Mouse (Mus musculus): ENCODE measurements around the gene Btbd9. TPM values are rescaled to one million over a fixed set of nuclear protein-coding genes. Genes with fewer than 3 reads are reported as not detected.

The Btbd9 gene
- polyA plus RNA-seq, 1 experiment = 21.7 TPM

DNA sequence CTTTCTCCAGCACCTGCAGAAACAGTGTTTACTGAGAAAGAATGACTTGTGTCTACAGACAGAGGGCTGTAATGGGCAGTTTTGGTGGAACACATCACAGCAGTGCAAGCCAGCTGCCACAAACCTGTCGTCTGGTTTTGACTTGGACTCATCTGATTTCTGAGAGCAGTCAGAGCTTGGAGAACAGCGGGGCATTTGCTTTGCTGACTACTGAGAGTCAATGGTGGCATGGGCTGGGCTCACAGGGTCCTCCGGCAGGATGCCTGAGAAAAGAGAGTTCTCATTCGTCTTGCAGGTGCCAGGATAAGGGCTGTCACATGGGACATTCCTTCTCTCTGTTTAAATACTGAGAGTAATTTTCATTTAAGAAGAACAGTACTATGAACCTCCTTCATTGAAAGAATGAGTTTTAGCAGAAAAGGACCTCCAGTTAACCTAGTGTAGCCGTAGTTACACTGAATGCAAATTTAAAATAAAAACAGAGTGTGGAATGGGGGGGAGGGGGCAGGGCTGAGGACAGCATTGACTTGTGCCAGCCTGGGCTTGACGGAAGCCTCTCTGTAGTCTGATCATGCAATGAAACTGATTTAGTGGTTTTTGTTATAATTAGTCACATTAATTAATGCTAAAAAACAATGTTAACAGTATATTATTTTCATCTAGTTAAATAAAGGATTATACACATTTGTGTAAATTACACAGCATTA lies 122.0 kb downstream of the Btbd9 start:
- no peak overlapping the region for H3K4me3 ChIP-seq (ENCODE audit: extremely low read depth, insufficient read depth, insufficient read length)
- TF ChIP-seq CTCF (IDR thresholded peaks at IDR 0.05; ENCODE audit: extremely low read depth, insufficient read depth, insufficient read length, insufficient replicate concordance) (no peak), POLR2A (IDR thresholded peaks at IDR 0.05; ENCODE audit: low read depth, low read length) (no peak)
- no peaks in the 10 kb centered on the region for H3K4me1 ChIP-seq (ENCODE audit: control insufficient read depth, insufficient read depth, insufficient read length)
- H3K27ac ChIP-seq (ENCODE audit: insufficient read depth, low read length) = no peak overlapping the region
- no peak for DNase-seq (ENCODE audit: low read depth in 1 of 2, low spot score in 2 of 2)
- no peaks in the 10 kb centered on the region for H3K36me3 ChIP-seq (ENCODE audit: control insufficient read depth, insufficient read depth, low read length)
- no peaks in the 10 kb centered on the region for H3K27me3 ChIP-seq (ENCODE audit: control insufficient read depth, insufficient read depth, low read length)
- 88% methylated on average over 6 of the region's 6 CpGs for WGBS

DNA sequence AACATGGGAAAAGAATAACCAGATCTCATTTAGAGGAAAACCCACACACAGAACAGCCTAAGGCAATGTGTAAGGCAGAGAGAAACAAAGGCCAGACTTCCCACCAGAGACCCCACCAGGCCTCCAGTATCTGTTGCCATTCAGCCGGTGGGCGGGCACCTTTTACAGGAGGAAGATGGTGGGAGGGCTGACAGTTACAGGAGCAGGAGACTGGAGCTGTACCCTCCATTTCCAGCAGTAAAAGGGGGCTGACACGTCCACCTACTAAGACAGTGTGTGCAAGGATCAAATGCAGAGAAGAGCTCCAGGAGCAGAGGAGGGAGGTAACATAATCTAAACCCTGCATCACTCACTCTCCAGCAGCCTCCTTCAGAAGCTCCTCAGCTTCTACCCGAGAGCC lies 123.0 kb downstream of the Btbd9 start:
- no peaks in the 10 kb centered on the region for H3K36me3 ChIP-seq (ENCODE audit: control insufficient read depth, insufficient read depth, low read length)
- WGBS = 95% methylated on average over 4 of the region's 4 CpGs
- TF ChIP-seq POLR2A (IDR thresholded peaks at IDR 0.05; ENCODE audit: low read depth, low read length) (no peak), CTCF (IDR thresholded peaks at IDR 0.05; ENCODE audit: extremely low read depth, insufficient read depth, insufficient read length, insufficient replicate concordance) (no peak)

DNA sequence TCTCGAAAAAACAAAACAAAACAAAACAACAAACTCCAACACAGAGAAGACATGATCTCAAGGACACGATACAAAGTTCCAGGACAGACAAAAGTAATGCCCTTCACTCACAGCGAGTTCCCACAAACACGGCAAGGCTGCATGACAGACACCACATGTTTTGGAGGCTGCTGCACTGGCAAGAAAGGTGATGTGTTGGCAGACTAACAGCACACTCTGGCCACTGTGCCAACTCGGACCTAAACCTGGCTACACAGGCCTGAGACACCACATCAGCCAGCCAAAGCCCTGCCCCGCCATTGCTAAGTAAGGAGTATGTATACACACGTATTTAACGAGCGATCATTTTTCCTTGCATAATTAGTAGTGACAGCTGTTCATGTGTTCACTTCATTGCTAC lies 123.9 kb downstream of the Btbd9 start:
- H3K4me3 ChIP-seq (ENCODE audit: extremely low read depth, insufficient read depth, insufficient read length) = no peak overlapping the region
- no peaks in the 10 kb centered on the region for H3K27me3 ChIP-seq (ENCODE audit: control insufficient read depth, insufficient read depth, low read length)
- TF ChIP-seq POLR2A (IDR thresholded peaks at IDR 0.05; ENCODE audit: low read depth, low read length) (no peak), CTCF (IDR thresholded peaks at IDR 0.05; ENCODE audit: extremely low read depth, insufficient read depth, insufficient read length, insufficient replicate concordance) (no peak)
- DNase-seq (ENCODE audit: low read depth in 1 of 2, low spot score in 2 of 2) = no peak
- no peak overlapping the region for H3K27ac ChIP-seq (ENCODE audit: insufficient read depth, low read length)
- 90% methylated on average over 9 of the region's 9 CpGs for WGBS
- no peaks in the 10 kb centered on the region for H3K36me3 ChIP-seq (ENCODE audit: control insufficient read depth, insufficient read depth, low read length)
- no peaks in the 10 kb centered on the region for H3K4me1 ChIP-seq (ENCODE audit: control insufficient read depth, insufficient read depth, insufficient read length)

More for the DNA sequence above, 123.0 kb downstream of the Btbd9 start:
- DNase-seq (ENCODE audit: low read depth in 1 of 2, low spot score in 2 of 2) = no peak
- H3K4me1 ChIP-seq (ENCODE audit: control insufficient read depth, insufficient read depth, insufficient read length) = no peaks in the 10 kb centered on the region
- H3K27ac ChIP-seq (ENCODE audit: insufficient read depth, low read length) = no peak overlapping the region
- H3K27me3 ChIP-seq (ENCODE audit: control insufficient read depth, insufficient read depth, low read length) = no peaks in the 10 kb centered on the region
- no peak overlapping the region for H3K4me3 ChIP-seq (ENCODE audit: extremely low read depth, insufficient read depth, insufficient read length)

DNA sequence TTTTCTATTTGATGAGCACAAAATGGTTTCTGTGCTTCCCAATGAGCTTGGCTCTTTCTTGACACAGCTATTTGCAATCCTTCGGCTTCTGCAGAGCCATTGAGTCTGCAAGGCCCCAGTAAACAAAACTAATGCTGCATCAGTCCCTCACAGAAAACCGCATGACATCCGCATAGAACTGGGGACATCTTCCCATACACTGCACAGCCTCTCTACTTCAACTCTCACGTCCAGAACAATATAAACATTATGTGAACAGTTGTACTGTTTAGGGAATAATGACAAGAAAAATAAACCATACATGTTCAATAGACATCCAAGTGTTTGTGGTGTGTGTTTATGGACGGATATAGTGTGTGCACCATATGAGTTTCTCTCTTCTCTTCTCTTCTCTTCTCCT lies 127.7 kb downstream of the Btbd9 start:
- WGBS = 94% methylated on average over 5 of the region's 5 CpGs
- Histone ChIP-seq H3K4me3 (ENCODE audit: extremely low read depth, insufficient read depth, insufficient read length) (no peak overlapping the region), H3K36me3 (ENCODE audit: control insufficient read depth, insufficient read depth, low read length) (no peaks in the 10 kb centered on the region), H3K27ac (ENCODE audit: insufficient read depth, low read length) (no peak overlapping the region), H3K4me1 (ENCODE audit: control insufficient read depth, insufficient read depth, insufficient read length) (no peaks in the 10 kb centered on the region), H3K27me3 (ENCODE audit: control insufficient read depth, insufficient read depth, low read length) (no peaks in the 10 kb centered on the region)
- TF ChIP-seq POLR2A (IDR thresholded peaks at IDR 0.05; ENCODE audit: low read depth, low read length) = no peak
- TF ChIP-seq CTCF (IDR thresholded peaks at IDR 0.05; ENCODE audit: extremely low read depth, insufficient read depth, insufficient read length, insufficient replicate concordance) = no peak
- DNase-seq (ENCODE audit: low read depth in 1 of 2, low spot score in 2 of 2) = no peak

DNA sequence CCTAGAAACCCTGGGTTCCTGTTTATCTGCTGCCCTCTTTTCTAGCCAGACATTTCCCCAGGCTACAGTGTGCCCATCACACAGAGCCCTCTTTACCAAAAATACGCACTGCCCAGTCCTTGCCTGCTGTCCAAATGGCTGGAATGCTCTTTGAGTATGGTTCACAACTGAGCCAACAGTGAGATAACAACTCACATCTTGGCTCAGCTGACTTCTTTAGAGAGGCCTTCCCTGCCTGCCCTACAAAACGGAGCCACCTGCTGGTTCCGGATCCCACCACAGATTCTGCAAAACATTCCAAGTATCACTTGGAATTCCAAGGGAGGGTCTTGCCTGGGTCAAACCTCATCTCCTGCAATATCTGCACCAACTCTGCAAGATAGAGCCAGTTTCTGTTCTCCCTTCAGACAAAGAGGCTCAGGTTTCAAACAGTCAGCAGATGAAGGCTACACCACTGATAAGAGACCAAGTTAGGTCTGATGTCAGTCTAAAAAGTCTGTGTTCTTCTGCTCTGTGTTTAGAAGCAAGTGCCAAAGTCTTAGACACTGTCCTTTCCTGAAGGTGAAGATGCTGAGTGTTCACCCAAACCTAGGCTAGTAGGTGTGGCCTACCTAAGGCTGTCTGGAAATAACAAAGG lies 130.4 kb downstream of the Btbd9 start:
- 97% methylated on average over 3 of the region's 3 CpGs for WGBS
- H3K4me1 ChIP-seq (ENCODE audit: control insufficient read depth, insufficient read depth, insufficient read length) = no peaks in the 10 kb centered on the region
- TF ChIP-seq CTCF (IDR thresholded peaks at IDR 0.05; ENCODE audit: extremely low read depth, insufficient read depth, insufficient read length, insufficient replicate concordance) (no peak), POLR2A (IDR thresholded peaks at IDR 0.05; ENCODE audit: low read depth, low read length) (no peak)

GRCm38 (mm10) chr17:30439702-30440101 lies 136.6 kb downstream of the Btbd9 start:
- TF ChIP-seq POLR2A (IDR thresholded peaks at IDR 0.05; ENCODE audit: low read depth, low read length) (no peak), CTCF (IDR thresholded peaks at IDR 0.05; ENCODE audit: extremely low read depth, insufficient read depth, insufficient read length, insufficient replicate concordance) (no peak)
- H3K4me1 ChIP-seq (ENCODE audit: control insufficient read depth, insufficient read depth, insufficient read length) = no peaks in the 10 kb centered on the region
- 83% methylated on average over 3 of the region's 3 CpGs for WGBS
- no peak overlapping the region for H3K4me3 ChIP-seq (ENCODE audit: extremely low read depth, insufficient read depth, insufficient read length)
- no peaks in the 10 kb centered on the region for H3K27me3 ChIP-seq (ENCODE audit: control insufficient read depth, insufficient read depth, low read length)
- 0 out of 2 replicates have a peak, but pooled peaks cover 2% of the 10 kb centered on the region for H3K36me3 ChIP-seq (ENCODE audit: control insufficient read depth, insufficient read depth, low read length)
- DNase-seq (ENCODE audit: low read depth in 1 of 2, low spot score in 2 of 2) = no peak
- no peak overlapping the region for H3K27ac ChIP-seq (ENCODE audit: insufficient read depth, low read length)

More for the DNA sequence above, 130.4 kb downstream of the Btbd9 start:
- no peak for DNase-seq (ENCODE audit: low read depth in 1 of 2, low spot score in 2 of 2)
- H3K4me3 ChIP-seq (ENCODE audit: extremely low read depth, insufficient read depth, insufficient read length) = no peak overlapping the region
- no peaks in the 10 kb centered on the region for H3K27me3 ChIP-seq (ENCODE audit: control insufficient read depth, insufficient read depth, low read length)
- no peak overlapping the region for H3K27ac ChIP-seq (ENCODE audit: insufficient read depth, low read length)
- no peaks in the 10 kb centered on the region for H3K36me3 ChIP-seq (ENCODE audit: control insufficient read depth, insufficient read depth, low read length)

- no peak for DNase-seq (ENCODE audit: low read depth in 1 of 2, low spot score in 2 of 2)
- Histone ChIP-seq H3K4me1 (ENCODE audit: control insufficient read depth, insufficient read depth, insufficient read length) (no peaks in the 10 kb centered on the region), H3K36me3 (ENCODE audit: control insufficient read depth, insufficient read depth, low read length) (0 out of 2 replicates have a peak, but pooled peaks cover 2% of the 10 kb centered on the region), H3K27me3 (ENCODE audit: control insufficient read depth, insufficient read depth, low read length) (no peaks in the 10 kb centered on the region), H3K27ac (ENCODE audit: insufficient read depth, low read length) (no peak overlapping the region), H3K4me3 (ENCODE audit: extremely low read depth, insufficient read depth, insufficient read length) (no peak overlapping the region)
- WGBS = 95% methylated on average over 4 of the region's 4 CpGs
- TF ChIP-seq POLR2A (IDR thresholded peaks at IDR 0.05; ENCODE audit: low read depth, low read length) = no peak
- TF ChIP-seq CTCF (IDR thresholded peaks at IDR 0.05; ENCODE audit: extremely low read depth, insufficient read depth, insufficient read length, insufficient replicate concordance) = no peak
These were observed 137.5 kb downstream of the Btbd9 start for GRCm38 (mm10) chr17:30438786-30439185.
